Mouse (Mus musculus) Patski (cell line): ENCODE measurements around the gene Cd79b. TPM values are rescaled to one million over a fixed set of nuclear protein-coding genes. Genes with fewer than 3 reads are reported as not detected.

Experiments
- ATAC-seq: fragments of 100-300 bp; one replicate; pipeline ENCODE4 v1.8.0; 2021
- CTCF ChIA-PET: fragments of 350-600 bp; sonication (Branson Sonifier 250); formaldehyde crosslinking; loops from one replicate; lab custom pipeline; 2022; ENCODE audit warnings: inconsistent platforms; lab: Charles Lee
- POLR2A ChIA-PET: fragments of 350-600 bp; sonication (Branson Sonifier 250); formaldehyde crosslinking; loops from one replicate; lab custom pipeline; 2022; ENCODE audit warnings: antibody characterized with exemption, inconsistent platforms; lab: Charles Lee
- DNase-seq: peaks from one replicate; pipeline ENCODE4 v3.0.0-alpha.2; 2011; ENCODE audit warnings: low read depth, low spot score
- H3K27me3 ChIP-seq: fragments of 371-371 bp; one replicate; pipeline ENCODE4 v1.5.1; 2021
- CTCF ChIP-seq: fragments of 100-300 bp; IDR thresholded peaks from one replicate; pipeline ENCODE4 v1.5.1; 2021
- in situ Hi-C: fragments of 300-500 bp; cut with MboI; formaldehyde crosslinking; loops from 3 replicates; pipeline ENCODE4 v1.11.1; 2018; ENCODE audit warnings: low pct_unique_long_range_greater_than_20kb, mixed read lengths
- polyA plus RNA-seq: library from polyadenylated mRNA; unstranded; gene quantifications from one replicate; pipeline ENCODE4 v1.2.3, GENCODE M21; 2021

Cd79b gene
- polyA plus RNA-seq, 1 experiment from 2014 or later = 0.06 TPM

GRCm38 (mm10) chr11:106274971-106275411, 39.6 kb downstream of the Cd79b start:
- in situ Hi-C loops = no loop called here
- peaks cover 3% of the 10 kb centered on the region for H3K27me3 ChIP-seq
- no peak for ATAC-seq
- TF ChIP-seq CTCF = no peak
- ChIA-PET CTCF (interaction anchor here (1.3 to 2.0 kb wide), 2 partner anchors 11 to 18 kb away, joined by 3 to 9 read pairs; no protein-coding TSS in a partner anchor), POLR2A (interaction anchor here (0.6 to 1.0 kb wide), 2 partner anchors 26 to 127 kb away, joined by 3 read pairs; no protein-coding TSS in a partner anchor)
- no peak for DNase-seq

- in situ Hi-C loops = no loop called here
Measured at GRCm38 (mm10) chr11:106274374-106274773, 40.2 kb downstream of the Cd79b start.

GRCm38 (mm10) chr11:106273811-106274210, 40.8 kb downstream of the Cd79b start:
- in situ Hi-C loops = no loop called here
- H3K27me3 ChIP-seq = peaks cover 3% of the 10 kb centered on the region
- ATAC-seq (no peak), DNase-seq (no peak)
- no peak for TF ChIP-seq CTCF
- POLR2A ChIA-PET = interaction anchor here (0.8 kb wide), 1 partner anchor 93 kb away, joined by 3 read pairs; no protein-coding TSS in a partner anchor
- CTCF ChIA-PET = no interaction called here

More at GRCm38 (mm10) chr11:106274374-106274773, 40.2 kb downstream of the Cd79b start:
- peaks cover 3% of the 10 kb centered on the region for H3K27me3 ChIP-seq
- POLR2A ChIA-PET = interaction anchor here (0.6 kb wide), 1 partner anchor 127 kb away, joined by 3 read pairs; no protein-coding TSS in a partner anchor
- CTCF ChIA-PET = interaction anchor here (1.3 kb wide), 1 partner anchor 11 kb away, joined by 3 read pairs; no protein-coding TSS in a partner anchor
- DNase-seq (no peak), ATAC-seq (no peak)
- no peak for TF ChIP-seq CTCF

- TF ChIP-seq CTCF = no peak
- ATAC-seq (no peak), DNase-seq (no peak)
- in situ Hi-C loops = no loop called here
- ChIA-PET POLR2A (interaction anchor here (0.8 to 1.4 kb wide), 3 partner anchors 11 to 93 kb away, joined by 3 to 4 read pairs (median 3); no protein-coding TSS in a partner anchor), CTCF (no interaction called here)
- peaks cover 3% of the 10 kb centered on the region for H3K27me3 ChIP-seq
Measured at GRCm38 (mm10) chr11:106273311-106273684, 41.3 kb downstream of the Cd79b start.

- POLR2A ChIA-PET = interaction anchor here (1.3 to 1.4 kb wide), 2 partner anchors 10 to 19 kb away, joined by 3 to 4 read pairs; no protein-coding TSS in a partner anchor
- CTCF ChIA-PET = no interaction called here
- TF ChIP-seq CTCF = no peak
- DNase-seq (peak; percentile 95), ATAC-seq (peak; percentile 84)
- in situ Hi-C loops = no loop called here
- no peaks in the 10 kb centered on the region for H3K27me3 ChIP-seq
Measured at GRCm38 (mm10) chr11:106272644-106273310, 41.8 kb downstream of the Cd79b start, which contains the start of gene Smarcd2. TSS of gene Smarcd2 (minus strand) at chr11:106272972.

GRCm38 (mm10) chr11:106271794-106272643, 42.5 kb downstream of the Cd79b start:
- in situ Hi-C loops = no loop called here
- TF ChIP-seq CTCF = no peak
- POLR2A ChIA-PET = interaction anchor here (0.7 to 1.6 kb wide), 5 partner anchors 9 to 537 kb away, joined by 3 to 8 read pairs (median 4); no protein-coding TSS in a partner anchor
- DNase-seq (no peak), ATAC-seq (peak; percentile 17)
- no peaks in the 10 kb centered on the region for H3K27me3 ChIP-seq
- CTCF ChIA-PET = no interaction called here

- DNase-seq (no peak), ATAC-seq (no peak)
- no peak for TF ChIP-seq CTCF
- CTCF ChIA-PET = interaction anchor here (0.7 to 0.8 kb wide), 2 partner anchors 9 to 15 kb away, joined by 3 to 4 read pairs; partner anchors contain the start of genes Ftsj3 and Psmc5
- POLR2A ChIA-PET = interaction anchor here (0.7 to 1.6 kb wide), 3 partner anchors 9 to 538 kb away, joined by 4 to 8 read pairs (median 5); no protein-coding TSS in a partner anchor
- H3K27me3 ChIP-seq = no peaks in the 10 kb centered on the region
- in situ Hi-C loops = no loop called here
Measured at GRCm38 (mm10) chr11:106271131-106271793, 43.3 kb downstream of the Cd79b start.

- ChIA-PET CTCF (interaction anchor here (0.6 to 1.1 kb wide), 2 partner anchors 12 to 61 kb away, joined by 3 to 4 read pairs; no protein-coding TSS in a partner anchor), POLR2A (no interaction called here)
- H3K27me3 ChIP-seq = no peaks in the 10 kb centered on the region
- DNase-seq (no peak), ATAC-seq (no peak)
- no peak for TF ChIP-seq CTCF
- in situ Hi-C loops = no loop called here
Measured at GRCm38 (mm10) chr11:106269060-106269431, 45.5 kb downstream of the Cd79b start.

- no peak for DNase-seq
- no peaks in the 10 kb centered on the region for H3K27me3 ChIP-seq
- CTCF ChIA-PET = interaction anchor here (1.1 kb wide), 1 partner anchor 11 kb away, joined by 4 read pairs; no protein-coding TSS in a partner anchor
- TF ChIP-seq CTCF = no peak
- no peak for ATAC-seq
- POLR2A ChIA-PET = no interaction called here
- in situ Hi-C loops = no loop called here
Measured at GRCm38 (mm10) chr11:106268326-106269059, 46.1 kb downstream of the Cd79b start.
